Mouse (Mus musculus): ENCODE measurements around the gene Atp1a3. TPM values are rescaled to one million over a fixed set of nuclear protein-coding genes. Genes with fewer than 3 reads are reported as not detected.

Atp1a3 gene
- polyA plus RNA-seq, 1 experiment = 6.6 TPM

DNA sequence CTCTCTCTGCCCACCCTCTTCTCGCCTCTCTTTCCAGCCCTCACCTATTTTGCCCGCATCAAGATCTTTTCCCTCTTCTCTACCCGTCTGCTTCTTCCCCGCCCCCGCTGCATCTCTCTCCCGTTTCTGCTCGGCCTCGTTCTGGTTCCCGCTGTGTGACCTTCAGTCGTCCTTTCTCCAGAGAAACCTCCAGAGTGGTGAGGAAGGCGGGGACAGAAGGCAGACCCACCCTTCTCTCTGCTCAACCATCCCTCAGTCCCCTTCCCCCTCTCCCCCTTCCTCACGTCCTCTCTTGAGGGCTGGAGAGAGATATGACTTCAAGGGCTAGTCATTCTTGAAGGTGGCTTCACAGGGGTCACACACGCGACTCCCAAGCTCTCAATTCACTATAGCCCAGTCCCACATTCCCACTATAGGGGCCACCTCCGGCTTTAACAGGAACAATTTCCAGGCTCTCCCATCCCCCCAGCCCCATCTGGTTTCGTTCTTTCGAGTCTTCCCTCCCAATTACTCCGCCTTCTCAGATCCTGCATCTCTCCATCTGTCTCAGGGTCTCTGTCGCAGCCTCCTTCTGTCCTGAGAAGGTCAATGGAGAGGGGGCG is 3.4 kb upstream of the Atp1a3 start:
- Histone ChIP-seq H3K36me3 (ENCODE audit: control insufficient read depth, insufficient read depth) (no peaks in the 10 kb centered on the region), H3K79me2 (ENCODE audit: control insufficient read depth, insufficient read depth) (no peaks in the 10 kb centered on the region), H3K4me2 (ENCODE audit: low read depth) (no peak overlapping the region), H3ac (ENCODE audit: control insufficient read depth, insufficient read length) (no peak overlapping the region), H3K4me3 (no peak overlapping the region), H3K27me3 (ENCODE audit: control insufficient read depth, insufficient read depth, insufficient read length) (peaks cover 18% of the 10 kb centered on the region)
- TF ChIP-seq MYOD1 (IDR thresholded peaks at IDR 0.05; ENCODE audit: control insufficient read depth in 1 of 3, insufficient read length in 2 of 3, low read depth in 2 of 3) (no peak), POLR2A (IDR thresholded peaks at IDR 0.05; ENCODE audit: insufficient read length, low read depth) (no peak), SRF (IDR thresholded peaks at IDR 0.05; ENCODE audit: control insufficient read depth, insufficient read length, low read depth) (no peak), TCF12 (IDR thresholded peaks at IDR 0.05; ENCODE audit: insufficient read depth, poor library complexity, severe bottlenecking) (no peak), TCF3 (IDR thresholded peaks at IDR 0.05; ENCODE audit: insufficient read length, low read depth) (no peak), E2F4 (IDR thresholded peaks at IDR 0.05; ENCODE audit: insufficient read depth) (no peak), CEBPB (IDR thresholded peaks at IDR 0.05; ENCODE audit: insufficient read depth, poor library complexity, severe bottlenecking) (no peak), USF1 (IDR thresholded peaks at IDR 0.05; ENCODE audit: low read depth) (no peak), REST (IDR thresholded peaks at IDR 0.05; ENCODE audit: insufficient read depth, insufficient read length) (no peak), MYOG (IDR thresholded peaks at IDR 0.05; ENCODE audit: control insufficient read depth in 1 of 3, insufficient read depth in 1 of 3, insufficient read length in 2 of 3, low read depth in 2 of 3) (no peak), POLR2AphosphoS2 (IDR thresholded peaks at IDR 0.05; ENCODE audit: insufficient read length, low read depth) (no peak), MAX (IDR thresholded peaks at IDR 0.05; ENCODE audit: low read depth) (no peak)

DNA sequence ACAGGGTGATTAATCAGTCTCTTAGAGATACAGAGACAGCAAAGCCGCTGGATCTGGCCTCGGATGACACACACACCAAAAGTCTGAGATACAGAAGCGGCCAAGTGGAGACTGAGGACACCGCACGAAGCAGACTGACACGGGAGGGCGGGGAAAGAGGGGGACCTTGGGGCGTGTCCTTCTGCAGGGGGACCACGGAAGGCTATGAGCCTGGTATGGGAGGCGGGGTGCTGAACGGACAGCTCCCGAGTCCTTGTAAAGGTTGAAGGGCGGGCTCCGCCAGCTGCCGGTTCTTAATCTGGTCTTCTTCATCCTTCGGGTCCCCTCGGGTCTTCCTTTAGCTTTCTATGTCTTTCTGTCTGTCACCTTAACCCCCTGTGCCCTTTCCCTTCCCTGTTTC is 2.9 kb upstream of the Atp1a3 start:
- Histone ChIP-seq H3K36me3 (ENCODE audit: control insufficient read depth, insufficient read depth) (no peaks in the 10 kb centered on the region), H3K27me3 (ENCODE audit: control insufficient read depth, insufficient read depth, insufficient read length) (peaks cover 22% of the 10 kb centered on the region), H3K4me3 (no peak overlapping the region), H3K79me2 (ENCODE audit: control insufficient read depth, insufficient read depth) (no peaks in the 10 kb centered on the region), H3ac (ENCODE audit: control insufficient read depth, insufficient read length) (no peak overlapping the region), H3K4me2 (ENCODE audit: low read depth) (no peak overlapping the region)
- TF ChIP-seq MYOD1 (IDR thresholded peaks at IDR 0.05; ENCODE audit: control insufficient read depth in 1 of 3, insufficient read length in 2 of 3, low read depth in 2 of 3) (no peak), E2F4 (IDR thresholded peaks at IDR 0.05; ENCODE audit: insufficient read depth) (no peak), REST (IDR thresholded peaks at IDR 0.05; ENCODE audit: insufficient read depth, insufficient read length) (peak; percentile 85)

DNA sequence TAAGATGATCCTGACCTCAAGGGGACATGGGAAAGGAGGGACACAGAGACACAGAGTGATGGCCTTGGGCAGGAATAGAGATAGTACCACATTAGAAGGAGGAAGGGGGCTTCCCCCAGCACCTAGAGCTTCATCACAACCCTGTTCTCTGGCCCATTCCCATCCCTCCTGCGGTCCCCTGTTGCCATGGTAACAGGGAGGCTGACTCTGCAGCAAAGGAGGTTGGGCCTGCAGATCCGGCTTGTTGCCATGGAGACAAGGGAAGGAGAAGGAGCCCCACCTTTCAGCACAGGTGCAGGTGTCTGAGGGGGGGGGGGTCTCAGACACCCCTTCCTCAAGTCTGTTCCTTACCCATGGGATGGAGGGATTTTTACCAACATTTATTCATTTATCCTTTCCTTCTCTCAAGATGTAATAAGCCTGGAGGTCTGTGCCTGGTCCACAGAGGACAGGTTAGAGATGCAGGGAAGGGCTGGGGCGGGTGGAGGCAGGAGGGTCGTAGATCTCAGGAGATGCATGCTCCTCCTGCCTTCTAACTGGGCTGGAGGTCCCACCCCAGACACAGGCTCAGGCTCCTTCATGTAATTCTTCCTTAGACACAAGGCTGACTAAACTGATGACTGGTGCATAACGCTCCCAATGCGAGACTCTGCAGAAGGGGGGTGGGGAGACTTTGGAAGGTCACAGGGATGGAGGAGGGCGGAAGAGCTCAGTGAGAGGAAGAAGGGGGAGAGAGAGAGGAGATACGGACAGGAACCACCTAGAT is 2.0 kb upstream of the Atp1a3 start:
- Histone ChIP-seq H3K79me2 (ENCODE audit: control insufficient read depth, insufficient read depth) (no peaks in the 10 kb centered on the region), H3K36me3 (ENCODE audit: control insufficient read depth, insufficient read depth) (no peaks in the 10 kb centered on the region), H3K4me2 (ENCODE audit: low read depth) (no peak overlapping the region), H3ac (ENCODE audit: control insufficient read depth, insufficient read length) (no peak overlapping the region), H3K4me3 (no peak overlapping the region), H3K27me3 (ENCODE audit: control insufficient read depth, insufficient read depth, insufficient read length) (peaks cover 22% of the 10 kb centered on the region)
- no peak for TF ChIP-seq POLR2A (IDR thresholded peaks at IDR 0.05; ENCODE audit: insufficient read length, low read depth)
- no peak for TF ChIP-seq TCF12 (IDR thresholded peaks at IDR 0.05; ENCODE audit: insufficient read depth, poor library complexity, severe bottlenecking)
- TF ChIP-seq CEBPB (IDR thresholded peaks at IDR 0.05; ENCODE audit: insufficient read depth, poor library complexity, severe bottlenecking) = no peak
- no peak for TF ChIP-seq MYOD1 (IDR thresholded peaks at IDR 0.05; ENCODE audit: control insufficient read depth in 1 of 3, insufficient read length in 2 of 3, low read depth in 2 of 3)
- TF ChIP-seq TCF3 (IDR thresholded peaks at IDR 0.05; ENCODE audit: insufficient read length, low read depth) = no peak
- no peak for TF ChIP-seq USF1 (IDR thresholded peaks at IDR 0.05; ENCODE audit: low read depth)
- no peak for TF ChIP-seq E2F4 (IDR thresholded peaks at IDR 0.05; ENCODE audit: insufficient read depth)
- TF ChIP-seq MAX (IDR thresholded peaks at IDR 0.05; ENCODE audit: low read depth) = no peak
- no peak for TF ChIP-seq POLR2AphosphoS2 (IDR thresholded peaks at IDR 0.05; ENCODE audit: insufficient read length, low read depth)
- TF ChIP-seq REST (IDR thresholded peaks at IDR 0.05; ENCODE audit: insufficient read depth, insufficient read length) = no peak
- no peak for TF ChIP-seq MYOG (IDR thresholded peaks at IDR 0.05; ENCODE audit: control insufficient read depth in 1 of 3, insufficient read depth in 1 of 3, insufficient read length in 2 of 3, low read depth in 2 of 3)
- no peak for TF ChIP-seq SRF (IDR thresholded peaks at IDR 0.05; ENCODE audit: control insufficient read depth, insufficient read length, low read depth)

DNA sequence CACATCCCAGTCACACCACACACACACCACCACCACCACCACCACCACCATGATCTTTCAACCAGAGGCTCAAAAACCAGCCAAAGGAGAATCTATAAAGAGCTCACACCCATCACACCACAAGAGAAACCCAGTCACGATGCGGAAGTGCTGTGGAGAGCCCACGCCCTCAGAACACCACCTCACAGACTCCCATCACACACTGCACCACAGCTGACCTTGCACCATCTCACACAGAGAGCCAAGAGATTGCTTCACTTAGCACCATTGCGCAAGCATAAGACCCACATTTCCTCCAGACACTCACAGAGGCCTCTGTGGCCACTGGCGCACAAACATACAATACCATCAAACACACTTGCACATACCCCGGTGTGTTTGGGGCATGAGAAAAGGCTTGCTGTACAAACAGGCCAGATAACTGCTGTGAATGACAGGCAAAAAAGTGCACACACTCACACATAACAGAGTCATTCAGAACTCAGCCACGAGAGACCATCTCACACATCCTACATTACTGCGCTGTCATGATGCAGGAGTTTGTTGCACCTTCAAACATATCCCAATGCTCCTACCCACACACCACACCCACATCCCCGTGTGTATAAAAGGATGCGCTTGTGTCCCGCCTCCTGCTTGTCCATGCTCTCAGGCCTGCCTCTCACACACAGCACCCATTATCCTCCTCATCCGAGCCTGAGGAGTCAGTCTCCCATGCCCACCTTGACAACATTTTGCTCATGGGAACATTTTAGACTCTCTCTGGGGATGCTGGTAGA is 1.0 kb upstream of the Atp1a3 start:
- Histone ChIP-seq H3K27me3 (ENCODE audit: control insufficient read depth, insufficient read depth, insufficient read length) (peaks cover 22% of the 10 kb centered on the region), H3K79me2 (ENCODE audit: control insufficient read depth, insufficient read depth) (no peaks in the 10 kb centered on the region), H3ac (ENCODE audit: control insufficient read depth, insufficient read length) (no peak overlapping the region), H3K4me2 (ENCODE audit: low read depth) (no peak overlapping the region), H3K36me3 (ENCODE audit: control insufficient read depth, insufficient read depth) (no peaks in the 10 kb centered on the region), H3K4me3 (no peak overlapping the region)
- TF ChIP-seq CEBPB (IDR thresholded peaks at IDR 0.05; ENCODE audit: insufficient read depth, poor library complexity, severe bottlenecking) (peak; percentile 87), POLR2AphosphoS2 (IDR thresholded peaks at IDR 0.05; ENCODE audit: insufficient read length, low read depth) (no peak)

Measured in myocyte (in vitro differentiated cells).